Mouse (Mus musculus): ENCODE data around the gene Slc25a23. TPM values are rescaled to one million over a fixed set of nuclear protein-coding genes. Genes with fewer than 3 reads are reported as not detected.
"Not testable (repeated sequence)": the region's sequence is repeated elsewhere in the genome, so short reads cannot be mapped to it uniquely, and the experiment has no call there.

Gene Slc25a23
- total RNA-seq, 2 experiments from 2014 or later, result 325 to 326 TPM

DNA sequence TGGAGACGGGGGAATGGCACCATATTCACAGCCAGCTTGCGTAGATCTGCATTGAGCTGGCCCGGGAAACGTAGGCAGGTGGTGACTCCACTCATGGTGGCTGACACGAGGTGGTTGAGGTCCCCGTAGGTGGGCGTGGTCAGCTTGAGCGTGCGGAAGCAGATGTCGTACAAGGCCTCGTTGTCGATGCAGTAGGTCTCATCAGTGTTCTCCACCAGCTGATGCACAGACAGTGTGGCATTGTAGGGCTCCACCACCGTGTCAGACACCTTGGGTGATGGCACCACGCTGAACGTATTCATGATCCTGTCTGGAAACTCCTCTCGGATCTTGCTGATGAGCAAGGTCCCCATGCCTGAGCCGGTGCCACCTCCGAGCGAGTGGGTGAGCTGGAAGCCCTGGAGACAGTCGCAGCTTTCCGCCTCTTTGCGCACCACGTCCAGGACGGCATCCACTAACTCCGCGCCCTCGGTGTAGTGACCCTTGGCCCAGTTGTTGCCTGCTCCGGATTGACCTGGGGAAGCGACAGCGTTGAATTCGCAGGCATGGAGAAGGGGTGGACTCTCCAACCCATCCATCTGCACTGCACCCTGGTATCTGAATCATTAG, 21.7 kb upstream of the Slc25a23 start:
- intact Hi-C loops (cut with DNase I), result loop anchor here (10.0 kb wide), 1 partner anchor 277 kb away; no protein-coding TSS in a partner anchor
- no peak for DNase-seq (ENCODE audit: extremely low spot score in 1 of 2, low spot score in 2 of 2)

DNA sequence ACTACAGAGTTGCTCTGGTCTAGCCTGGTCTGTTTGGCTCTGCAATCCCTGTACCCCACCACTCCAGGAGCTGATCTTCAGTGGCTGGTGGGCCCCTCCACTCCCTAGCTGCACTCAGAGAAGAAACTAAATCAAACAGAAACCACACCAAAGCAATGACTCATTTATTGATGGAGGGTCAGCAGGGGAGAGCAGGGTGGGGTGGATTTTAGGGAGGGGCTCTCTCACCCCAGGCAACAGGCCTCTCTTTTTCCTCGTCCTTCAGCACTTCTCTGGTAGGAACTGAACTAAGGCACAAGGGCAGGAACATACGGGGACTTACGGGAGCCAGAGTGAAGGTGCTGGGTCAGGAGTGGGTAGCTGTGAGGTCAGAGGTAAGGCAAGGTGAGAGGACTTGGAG, 20.3 kb upstream of the Slc25a23 start:
- DNase-seq (ENCODE audit: extremely low spot score in 1 of 2, low spot score in 2 of 2), result no peak
- intact Hi-C loops (cut with DNase I), result loop anchor here (10.0 kb wide), 1 partner anchor 275 kb away; no protein-coding TSS in a partner anchor

DNA sequence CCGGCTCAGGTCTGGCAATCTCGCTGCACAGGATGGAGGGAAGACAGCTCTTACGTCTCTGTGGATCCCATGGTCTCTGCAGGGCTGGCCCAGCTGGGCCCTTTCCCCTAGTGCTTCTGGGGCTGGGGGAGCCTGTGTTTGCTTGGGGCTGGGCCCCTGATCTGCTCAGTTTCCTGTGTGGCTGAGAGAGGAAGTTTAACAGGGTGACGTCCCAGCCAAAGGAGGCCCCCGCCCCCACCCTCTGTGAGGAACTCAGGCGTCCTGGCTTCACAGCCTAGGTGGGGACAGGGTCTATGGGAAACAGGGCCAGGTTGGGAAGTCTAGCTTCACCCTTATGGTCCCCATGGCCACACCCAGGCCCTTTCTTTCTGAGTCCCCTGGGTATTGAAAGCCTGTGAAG, 18.7 kb upstream of the Slc25a23 start, which contains the start of gene Dennd1c:
Gene Dennd1c, minus strand, starts transcription at position 179 of the 400 bp plus-strand sequence.
- no peak for DNase-seq (ENCODE audit: extremely low spot score in 1 of 2, low spot score in 2 of 2)
- intact Hi-C loops (cut with DNase I), result no loop called here

DNA sequence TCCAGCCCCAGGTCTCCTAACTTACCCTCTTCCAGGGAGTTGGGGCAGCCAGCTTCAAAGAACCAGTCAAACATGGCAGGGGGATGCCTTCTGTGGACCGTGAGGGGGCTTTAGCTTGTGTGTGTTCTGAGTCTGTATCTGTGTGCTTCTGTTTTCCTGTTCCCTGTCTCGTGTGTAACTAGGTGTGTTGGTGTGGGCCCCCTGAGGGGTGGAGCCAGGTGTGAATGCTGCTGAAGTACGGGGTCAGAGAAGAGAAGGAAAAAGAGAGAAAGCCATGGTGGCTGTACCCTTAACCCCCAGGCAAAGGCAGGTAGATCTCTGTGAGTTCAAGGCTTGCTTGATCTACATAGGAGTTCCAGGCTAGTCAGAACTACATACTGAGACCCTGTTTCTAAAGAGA, 17.3 kb upstream of the Slc25a23 start:
- DNase-seq (ENCODE audit: extremely low spot score in 1 of 2, low spot score in 2 of 2), result no peak
- intact Hi-C loops (cut with DNase I), result no loop called here

DNA sequence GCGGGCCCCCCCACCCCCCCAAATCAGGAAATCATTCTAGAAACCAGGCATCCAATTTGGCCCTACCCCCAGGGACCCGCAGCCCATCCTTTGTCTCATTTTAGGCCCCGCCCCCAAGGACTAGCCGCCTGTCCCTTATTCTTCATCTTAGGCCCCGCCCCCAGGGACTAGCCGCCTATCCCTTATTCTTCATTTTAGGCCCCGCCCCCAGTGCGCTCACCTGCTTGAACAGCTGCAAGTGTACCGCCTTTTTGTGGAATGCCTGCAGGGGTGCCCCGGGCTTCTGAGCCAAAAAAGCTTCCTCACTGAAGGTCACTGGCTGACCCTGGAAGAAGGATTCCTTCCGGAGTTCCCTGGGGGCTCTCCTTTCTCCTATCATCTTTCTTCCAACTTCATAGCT, 11.0 kb upstream of the Slc25a23 start:
- DNase-seq (ENCODE audit: extremely low spot score in 1 of 2, low spot score in 2 of 2), result no peak

DNA sequence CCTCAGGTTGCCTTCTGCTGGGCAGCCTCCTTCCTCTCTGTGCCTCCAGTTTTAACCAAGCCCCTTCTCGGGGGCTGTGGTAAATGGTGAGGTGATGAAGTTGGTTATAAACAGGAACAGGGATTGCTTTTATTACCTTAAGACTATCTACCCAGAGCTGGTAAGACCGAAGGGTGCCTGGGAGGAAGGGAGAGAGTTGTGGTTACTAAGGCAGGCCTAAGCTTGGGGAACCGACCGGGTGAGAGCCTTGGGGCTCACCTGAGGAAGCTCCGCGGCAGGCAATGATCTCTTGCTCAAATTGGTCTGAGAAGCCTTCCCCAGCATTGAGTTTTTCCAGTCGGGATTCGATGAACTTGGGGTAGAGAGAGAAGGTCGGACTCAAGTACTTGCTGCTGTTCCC, 10.6 kb upstream of the Slc25a23 start:
- intact Hi-C loops (cut with DNase I), result no loop called here
- no peak for DNase-seq (ENCODE audit: extremely low spot score in 1 of 2, low spot score in 2 of 2)

More for the DNA sequence above, 11.0 kb upstream of the Slc25a23 start:
- intact Hi-C loops (cut with DNase I), result no loop called here

DNA sequence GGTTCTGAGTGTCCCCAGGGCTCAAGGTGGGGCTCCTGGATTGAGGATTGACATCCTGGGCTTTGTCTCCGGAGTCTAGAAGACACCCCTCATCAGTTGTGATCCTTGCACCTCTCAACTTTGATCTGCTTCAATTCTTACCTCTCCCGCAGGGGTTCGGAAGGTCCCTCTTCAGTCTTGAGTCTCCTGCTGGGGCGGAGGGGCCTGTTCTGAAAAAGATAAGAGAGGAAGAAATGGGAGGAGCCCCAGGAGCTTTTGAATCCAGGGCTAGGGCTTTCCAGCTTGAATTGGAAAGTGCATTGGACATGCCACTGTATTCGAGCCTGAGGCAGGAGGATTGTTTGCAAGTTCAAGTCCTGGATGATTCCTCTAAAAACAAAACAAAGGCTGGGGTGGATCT, 7.2 kb upstream of the Slc25a23 start:
- intact Hi-C loops (cut with DNase I), result no loop called here

DNA sequence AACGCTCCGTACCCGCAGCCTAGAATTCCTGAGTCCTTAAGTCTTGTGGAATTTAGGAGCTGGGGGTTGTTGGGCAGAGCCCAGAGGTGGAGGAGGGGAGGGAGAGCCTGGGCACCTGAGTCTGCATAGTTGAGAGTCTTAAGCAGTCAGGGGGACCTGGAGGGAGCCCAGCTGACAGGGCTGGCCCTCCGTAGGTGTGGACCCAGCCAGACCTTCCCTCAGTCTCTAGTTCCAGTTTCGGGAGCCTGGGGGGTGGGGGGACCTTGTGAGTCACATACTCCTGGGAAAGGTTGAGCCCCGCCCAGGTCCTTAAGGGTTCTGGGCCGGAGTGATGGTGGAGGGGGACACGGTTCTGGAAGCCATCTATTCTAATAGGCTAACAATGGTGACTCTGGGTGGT, 3.4 kb upstream of the Slc25a23 start:
- no peak for DNase-seq (ENCODE audit: extremely low spot score in 1 of 2, low spot score in 2 of 2)
- intact Hi-C loops (cut with DNase I), result no loop called here

More for the DNA sequence above, 7.2 kb upstream of the Slc25a23 start:
- DNase-seq (ENCODE audit: extremely low spot score in 1 of 2, low spot score in 2 of 2), result no peak

DNA sequence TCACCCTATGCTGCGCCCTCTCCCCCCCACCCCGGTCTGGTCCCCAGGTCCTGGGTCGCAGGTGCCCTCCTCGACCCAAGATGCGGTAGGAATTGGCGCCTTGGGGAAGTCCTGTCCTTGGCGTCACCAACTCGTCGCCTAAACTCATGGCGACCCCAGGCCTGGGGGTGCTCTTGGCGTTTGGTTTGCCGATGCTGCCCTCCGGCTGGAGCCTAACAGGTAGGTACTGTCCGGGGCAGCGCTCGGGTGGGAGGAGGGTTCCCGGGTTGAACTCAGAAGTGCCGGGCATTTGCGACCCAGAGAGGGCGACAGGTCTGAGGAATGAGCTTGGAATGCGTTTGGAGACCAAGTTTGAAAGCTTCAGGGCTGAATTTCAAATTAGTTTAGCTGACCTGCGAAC, 2.9 kb upstream of the Slc25a23 start:
- intact Hi-C loops (cut with DNase I), result no loop called here
- no peak for DNase-seq (ENCODE audit: extremely low spot score in 1 of 2, low spot score in 2 of 2)

DNA sequence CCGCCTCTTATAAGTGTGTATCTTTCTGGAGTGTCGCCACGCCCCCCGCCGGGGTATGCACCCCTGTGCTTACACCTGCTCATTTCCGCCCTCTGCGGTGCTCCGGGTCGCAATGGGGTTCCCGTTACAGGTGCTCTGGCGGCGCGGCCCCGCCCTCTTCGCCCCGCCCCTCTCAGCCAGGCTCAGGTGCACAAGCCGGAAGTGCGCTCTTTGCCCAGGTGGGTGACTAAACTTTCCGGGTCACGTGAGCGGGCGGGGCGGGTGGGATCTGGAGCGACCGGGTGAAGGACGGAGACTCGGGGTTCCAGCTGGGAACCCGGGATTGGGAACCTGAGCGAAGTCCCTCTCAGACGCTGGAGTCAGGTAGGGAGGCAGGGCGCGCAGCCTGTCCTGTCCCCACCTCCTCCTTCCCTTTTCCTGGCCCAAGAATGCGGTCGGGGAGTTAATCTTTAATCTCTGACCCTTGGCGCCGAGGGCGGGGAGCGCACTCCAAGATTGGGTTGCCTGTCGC, 2.4 kb upstream of the Slc25a23 start:
- intact Hi-C loops (cut with DNase I), result no loop called here
- peak in 1 of 2 experiments; percentile 53 for DNase-seq (ENCODE audit: extremely low spot score in 1 of 2, low spot score in 2 of 2)

DNA sequence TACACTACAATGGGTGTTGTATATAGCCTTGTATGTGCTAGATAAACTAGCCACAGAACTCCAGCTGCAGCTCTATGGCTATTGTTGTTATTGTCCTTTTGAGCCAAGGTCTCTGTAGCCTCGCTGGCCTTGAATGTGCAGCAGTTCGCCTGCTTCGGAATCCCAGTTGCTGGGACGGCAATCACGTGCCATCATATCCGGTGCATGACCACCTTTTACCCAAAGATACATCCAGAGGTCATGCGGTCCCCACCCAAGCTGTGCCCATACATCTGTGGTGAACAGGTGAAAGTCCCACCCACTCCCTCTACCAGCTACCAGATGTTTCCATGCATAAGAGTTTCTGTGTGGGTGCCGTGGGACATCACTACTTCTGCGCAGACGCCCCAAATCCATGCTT, 1.4 kb upstream of the Slc25a23 start:
- no peak for DNase-seq (ENCODE audit: extremely low spot score in 1 of 2, low spot score in 2 of 2)
- intact Hi-C loops (cut with DNase I), result no loop called here

DNA sequence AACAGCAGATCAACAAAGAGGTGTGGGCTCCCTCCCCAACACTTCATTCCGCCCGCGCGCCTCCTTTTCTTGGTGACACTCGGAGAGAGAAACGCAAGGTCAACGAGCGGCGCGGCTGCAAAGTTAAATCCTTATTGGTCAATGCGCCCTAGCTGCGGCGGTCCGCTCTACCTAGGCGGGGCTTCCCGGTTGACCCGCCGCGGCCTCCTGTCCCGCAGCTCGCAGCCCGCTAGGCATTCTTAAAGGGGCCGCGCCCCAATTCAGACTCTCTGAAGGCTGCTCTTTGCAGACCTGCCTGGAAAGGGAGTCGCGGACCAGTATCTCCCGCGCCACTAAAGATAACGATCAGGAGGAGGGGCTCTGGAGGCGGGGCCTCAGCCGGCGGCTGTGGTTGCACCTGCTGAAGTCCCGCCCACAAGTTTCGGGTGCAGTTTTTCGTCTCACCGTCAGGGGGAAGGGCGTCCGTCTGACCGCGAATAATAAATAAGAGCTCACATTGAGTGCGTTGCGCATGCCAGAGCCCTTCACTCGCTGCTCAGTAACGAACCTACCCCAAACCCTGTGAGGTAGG, 653 bp upstream of the Slc25a23 start:
- intact Hi-C loops (cut with DNase I), result no loop called here
- DNase-seq (ENCODE audit: extremely low spot score in 1 of 2, low spot score in 2 of 2), result peak; percentile 92 to 96

DNA sequence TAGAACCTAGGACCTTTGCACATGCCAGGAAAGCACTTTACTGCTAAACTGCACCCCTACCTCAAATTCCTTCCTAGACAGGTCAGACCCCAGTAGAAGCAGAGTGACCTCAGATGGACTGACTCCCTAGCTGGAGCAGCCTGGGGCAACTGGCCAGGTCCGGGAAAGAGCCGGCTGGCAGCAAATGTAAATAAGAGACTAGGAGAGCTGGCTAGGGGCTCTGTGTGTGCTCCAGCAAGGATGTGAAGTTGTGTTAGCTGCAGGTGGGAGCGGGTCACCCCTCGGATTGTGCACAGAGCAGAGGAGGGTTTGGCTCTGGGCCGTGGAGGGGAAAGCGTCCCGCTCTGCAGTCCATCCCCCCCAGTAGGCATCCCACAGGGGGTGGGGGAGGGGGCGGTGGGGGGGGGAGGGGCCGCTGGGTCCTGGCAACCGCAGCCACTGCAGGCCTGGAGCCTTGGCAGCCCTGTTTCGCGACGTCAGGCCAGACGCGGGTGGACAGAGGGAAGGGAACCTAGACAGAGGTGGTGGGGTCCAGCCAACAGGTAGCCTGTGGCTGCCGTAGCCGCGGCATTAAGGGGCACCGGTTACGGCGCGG, 675 bp downstream of the Slc25a23 start, which contains the start of gene Crb3:
Gene Crb3, plus strand, starts transcription at position 215 of the 595 bp plus-strand sequence.
- intact Hi-C loops (cut with DNase I), result no loop called here
- DNase-seq (ENCODE audit: extremely low spot score in 1 of 2, low spot score in 2 of 2), result peak in 1 of 2 experiments; percentile 58

DNA sequence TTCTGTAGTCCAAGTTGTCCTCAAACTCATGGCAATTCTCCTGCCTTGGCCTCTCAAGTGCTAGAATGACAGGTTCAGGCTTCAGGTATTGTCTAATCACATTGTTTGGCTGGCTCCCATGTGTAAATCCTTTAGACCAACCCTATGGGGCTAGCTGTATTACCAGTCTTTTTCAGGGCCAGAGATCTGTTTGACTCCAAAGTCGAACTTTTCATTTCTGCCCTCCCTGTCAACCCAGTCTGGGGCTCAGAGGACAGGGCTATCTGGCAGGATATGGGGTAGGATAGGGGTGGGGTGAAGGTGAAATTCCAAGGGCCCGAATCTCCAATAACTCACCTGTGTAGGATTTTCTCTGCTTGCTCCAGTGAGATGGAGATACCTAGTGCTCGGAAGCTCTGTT, 3.4 kb downstream of the Slc25a23 start:
- DNase-seq (ENCODE audit: extremely low spot score in 1 of 2, low spot score in 2 of 2), result no peak
- intact Hi-C loops (cut with DNase I), result no loop called here

DNA sequence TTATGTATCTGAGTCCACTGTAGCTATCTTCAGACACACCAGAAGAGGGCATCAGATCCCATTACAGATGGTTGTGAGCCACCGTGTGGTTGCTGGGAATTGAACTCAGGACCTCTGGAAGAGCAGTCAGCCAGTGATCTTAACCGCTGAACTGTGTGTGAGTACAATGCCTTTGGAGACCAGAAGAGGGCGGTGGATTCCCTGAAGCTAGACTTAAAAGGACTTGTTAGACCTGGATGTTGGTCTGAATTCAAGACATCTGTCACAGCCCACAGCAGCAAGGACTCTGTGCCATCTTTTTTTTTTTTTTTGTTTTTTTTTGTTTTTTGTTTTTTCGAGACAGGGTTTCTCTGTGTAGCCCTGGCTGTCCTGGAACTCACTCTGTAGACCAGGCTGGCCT, 8.0 kb downstream of the Slc25a23 start:
- intact Hi-C loops (cut with DNase I); DNase-seq (ENCODE audit: extremely low spot score in 1 of 2, low spot score in 2 of 2): not testable (repeated sequence)

DNA sequence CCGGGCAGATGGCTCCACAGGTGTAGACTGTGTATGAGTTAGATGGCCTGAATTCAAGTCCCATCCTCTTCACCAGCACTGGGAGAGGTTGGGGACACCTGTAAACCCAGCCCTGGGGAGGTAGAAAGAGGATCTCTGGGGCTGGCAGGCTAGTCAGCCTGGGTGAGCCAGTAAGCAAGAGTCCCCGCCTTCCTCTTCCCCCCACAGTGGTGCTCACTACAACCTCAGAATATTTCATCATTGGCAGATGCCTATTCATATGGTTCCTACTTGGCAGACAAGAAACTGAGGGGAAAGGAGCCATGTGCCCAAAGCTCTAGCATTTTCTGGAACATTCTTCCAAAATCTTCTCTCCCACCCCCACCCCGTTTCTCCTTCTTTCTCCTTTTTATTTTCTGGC, 10.8 kb downstream of the Slc25a23 start:
- intact Hi-C loops (cut with DNase I), result no loop called here
- no peak for DNase-seq (ENCODE audit: extremely low spot score in 1 of 2, low spot score in 2 of 2)

DNA sequence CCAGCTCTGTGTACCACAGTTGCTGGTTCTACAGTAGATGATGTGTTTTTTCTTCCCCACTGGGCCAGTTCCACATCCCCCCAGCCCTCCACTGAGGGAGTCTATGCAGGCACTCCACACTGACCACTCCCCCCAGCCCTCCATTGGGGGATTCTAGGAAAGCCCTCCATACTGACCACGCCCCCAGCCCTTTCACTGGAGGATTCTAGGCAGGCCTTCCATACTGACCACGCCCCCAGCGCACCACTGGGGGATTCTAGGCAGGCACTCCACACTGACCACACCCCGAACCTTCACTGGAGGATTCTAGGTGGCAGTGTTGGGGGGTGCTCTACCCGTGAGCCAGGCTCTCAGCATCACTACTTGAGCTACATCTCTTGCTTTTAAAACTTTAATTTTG, 12.3 kb downstream of the Slc25a23 start:
- DNase-seq (ENCODE audit: extremely low spot score in 1 of 2, low spot score in 2 of 2), result peak in 1 of 2 experiments; percentile 74
- intact Hi-C loops (cut with DNase I), result no loop called here

DNA sequence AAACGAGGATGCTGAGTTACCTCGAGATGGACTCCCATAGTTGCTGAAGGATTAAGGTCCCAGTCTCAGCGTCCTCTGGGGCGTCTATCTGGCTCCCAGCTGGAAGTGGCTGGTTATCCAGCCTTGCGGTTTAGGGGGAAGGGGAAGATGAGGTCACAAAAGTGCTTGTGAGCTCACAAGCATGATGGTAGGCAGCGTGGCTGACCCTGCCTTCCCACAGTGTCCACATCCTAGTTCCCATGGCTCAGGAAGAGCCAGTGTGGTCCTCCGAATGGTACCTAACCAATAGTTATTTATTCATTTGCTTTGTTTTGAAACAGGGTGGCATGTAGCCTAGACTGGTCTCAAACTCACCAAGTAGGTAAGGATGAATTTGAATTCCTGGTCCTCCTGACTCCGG, 18.1 kb downstream of the Slc25a23 start, which contains the start of gene Slc25a41:
Gene Slc25a41, minus strand, starts transcription at position 101 of the 400 bp plus-strand sequence.
- intact Hi-C loops (cut with DNase I), result no loop called here
- DNase-seq (ENCODE audit: extremely low spot score in 1 of 2, low spot score in 2 of 2), result no peak

DNA sequence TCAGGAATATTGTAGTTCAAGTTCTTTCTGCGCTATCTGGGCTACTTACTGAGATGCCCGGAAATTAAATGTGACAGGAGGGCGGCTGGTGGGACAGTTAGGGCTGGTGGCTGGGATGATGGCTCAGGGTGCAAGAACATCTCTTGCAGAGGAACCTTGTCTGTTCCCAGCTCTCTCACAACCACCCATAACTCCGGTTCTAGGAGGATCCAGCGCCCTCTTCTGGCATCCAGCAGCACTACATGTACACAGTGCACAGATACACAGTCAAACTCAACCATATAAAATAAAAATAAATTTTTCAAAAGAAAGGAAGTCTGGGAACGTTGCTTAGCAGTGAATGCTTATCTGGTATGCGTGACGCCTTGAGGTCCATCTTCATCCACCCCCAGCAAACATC, 20.7 kb downstream of the Slc25a23 start:
- intact Hi-C loops (cut with DNase I), result no loop called here

DNA sequence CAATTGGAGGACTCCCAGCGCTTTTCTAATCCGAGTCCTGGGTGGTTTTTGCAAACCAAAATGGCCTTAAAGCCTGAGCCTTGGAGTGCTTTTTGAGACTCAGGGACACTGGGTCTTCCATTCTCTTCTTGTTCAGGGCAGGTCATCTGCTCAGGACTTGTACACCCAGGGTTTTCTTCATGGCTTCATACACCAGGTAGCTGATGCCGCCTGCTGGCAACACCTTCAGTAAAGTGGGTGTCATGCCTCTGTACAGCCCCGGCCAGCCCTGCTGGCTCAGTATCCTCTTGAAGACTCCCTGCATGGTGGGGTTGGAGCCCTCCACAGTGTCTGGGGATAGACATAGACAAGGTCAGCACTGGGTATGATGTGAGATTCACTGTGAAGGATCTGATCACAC, 26.8 kb downstream of the Slc25a23 start:
- no peak for DNase-seq (ENCODE audit: extremely low spot score in 1 of 2, low spot score in 2 of 2)
- intact Hi-C loops (cut with DNase I), result no loop called here

More for the DNA sequence above, 20.7 kb downstream of the Slc25a23 start:
- DNase-seq (ENCODE audit: extremely low spot score in 1 of 2, low spot score in 2 of 2), result no peak
